ENCODE assay signal across 19 mouse cellular contexts in genomic region chr5:139949363-139949762, GRCm38 (mm10). TPM values are rescaled to one million over a fixed set of nuclear protein-coding genes. Genes with fewer than 3 reads are reported as not detected.
DNase-seq lines count a peak whose midpoint lies in the region; ATAC-seq and TF ChIP-seq lines count a peak whose summit lies in the region.
"Had no signal": no experiment of that assay in that cellular context is flagged by ENCODE, and none has a peak within 500 bp of the region (broad histone marks: within the 10 kb centered on the region; RNA-seq: fewer than 3 reads in every experiment).

No protein-coding gene starts in this region.

- H3K36me3 ChIP-seq in midbrain, embryonic 14.5 days (ENCODE audit: control insufficient read depth, insufficient read depth, low read length), result no peaks in the 10 kb centered on the region
- no peaks in the 10 kb centered on the region for H3K36me3 ChIP-seq in midbrain, embryonic 13.5 days
- no peaks in the 10 kb centered on the region for H3K36me3 ChIP-seq in hindbrain, postnatal 0 days (ENCODE audit: insufficient read depth, low read length)
- H3K36me3 ChIP-seq in neural tube, embryonic 13.5 days, result no peaks in the 10 kb centered on the region
- H3K36me3 ChIP-seq: heart, embryonic 15.5 days; liver, embryonic 12.5 days; lung, embryonic 15.5 days had no signal

- no peak overlapping the region for H3K4me2 ChIP-seq in midbrain, embryonic 14.5 days (ENCODE audit: low read length)
- no peak overlapping the region for H3K4me2 ChIP-seq in midbrain, embryonic 13.5 days (replicated peaks)
- no peak overlapping the region for H3K4me2 ChIP-seq in hindbrain, postnatal 0 days (ENCODE audit: low read depth, low read length)
- no peak overlapping the region for H3K4me2 ChIP-seq in neural tube, embryonic 13.5 days
- H3K4me2 ChIP-seq: heart, embryonic 15.5 days; liver, embryonic 12.5 days; lung, embryonic 15.5 days had no signal

- TF ChIP-seq CTCF in hindbrain, postnatal 0 days (IDR thresholded peaks at IDR 0.05; ENCODE audit: low read depth), result no peak

- no peak overlapping the region for H3K4me3 ChIP-seq in midbrain, embryonic 14.5 days (replicated peaks; ENCODE audit: low read depth, low read length)
- H3K4me3 ChIP-seq in midbrain, embryonic 13.5 days (replicated peaks), result no peak overlapping the region
- H3K4me3 ChIP-seq in hindbrain, postnatal 0 days (ENCODE audit: low read length), result no peak overlapping the region
- H3K4me3 ChIP-seq in neural tube, embryonic 13.5 days, result no peak overlapping the region
- H3K4me3 ChIP-seq: heart, embryonic 15.5 days; left cerebral cortex, adult 2 months; liver, embryonic 12.5 days; lung, embryonic 15.5 days had no signal

- peaks cover 4% of the 10 kb centered on the region for H3K4me1 ChIP-seq in midbrain, embryonic 14.5 days (ENCODE audit: control insufficient read depth, insufficient read depth, low read length)
- peaks cover 24% of the 10 kb centered on the region for H3K4me1 ChIP-seq in midbrain, embryonic 13.5 days (replicated peaks)
- peaks cover 6% of the 10 kb centered on the region; the same call in 1 of the 2 replicates for H3K4me1 ChIP-seq in hindbrain, postnatal 0 days (ENCODE audit: insufficient read depth, low read length)
- peaks cover 38% of the 10 kb centered on the region for H3K4me1 ChIP-seq in neural tube, embryonic 13.5 days (replicated peaks)
- H3K4me1 ChIP-seq: heart, embryonic 15.5 days; liver, embryonic 12.5 days; lung, embryonic 15.5 days had no signal

- no peak overlapping the region for H3K9ac ChIP-seq in midbrain, embryonic 14.5 days (replicated peaks; ENCODE audit: low read length)
- H3K9ac ChIP-seq in midbrain, embryonic 13.5 days (replicated peaks), result no peak overlapping the region
- 0 out of 2 replicates have a peak overlapping the region, but pooled peaks have one; percentile 7 for H3K9ac ChIP-seq in hindbrain, postnatal 0 days (replicated peaks; ENCODE audit: low read length)
- peak overlapping the region; percentile 38; the same call in 1 of the 2 replicates for H3K9ac ChIP-seq in neural tube, embryonic 13.5 days
- H3K9ac ChIP-seq: heart, embryonic 15.5 days; liver, embryonic 12.5 days; lung, embryonic 15.5 days had no signal

- 37% methylated on average over 8 of the region's 8 CpGs for WGBS in midbrain, embryonic 14.5 days
- 58% methylated on average over 8 of the region's 8 CpGs for WGBS in midbrain, embryonic 13.5 days
- 43% methylated on average over 8 of the region's 8 CpGs for WGBS in hindbrain, postnatal 0 days
- 35% methylated on average over 8 of the region's 8 CpGs for WGBS in neural tube, embryonic 13.5 days

- H3K27ac ChIP-seq in midbrain, embryonic 14.5 days (replicated peaks; ENCODE audit: low read depth, low read length), result 0 out of 2 replicates have a peak overlapping the region, but pooled peaks have one; percentile 41
- H3K27ac ChIP-seq in midbrain, embryonic 13.5 days, result no peak overlapping the region
- no peak overlapping the region for H3K27ac ChIP-seq in hindbrain, postnatal 0 days
- H3K27ac ChIP-seq in neural tube, embryonic 13.5 days (replicated peaks), result peak overlapping the region; percentile 70
- H3K27ac ChIP-seq: heart, embryonic 15.5 days; left cerebral cortex, adult 2 months; liver, embryonic 12.5 days; lung, embryonic 15.5 days; stomach, postnatal 0 days had no signal

- DNase-seq in midbrain, embryonic 14.5 days, result peak; percentile 55
- peak; percentile 41 for DNase-seq in embryo, embryonic 11 days
- no peak for DNase-seq in hindbrain, postnatal 0 days (ENCODE audit: low spot score)
- DNase-seq in frontal cortex, postnatal 36 days (ENCODE audit: low spot score in 2 of 2), result no peak
- DNase-seq: cerebellum, postnatal 36 days; kidney, adult 8-10 months; kidney, postnatal 4 days; right cerebral cortex, postnatal 14 days; thymus, postnatal 25 days had no signal

- ATAC-seq in midbrain, embryonic 14.5 days (ENCODE audit: low FRiP score, low TSS enrichment), result no peak
- ATAC-seq in midbrain, embryonic 13.5 days, result no peak
- ATAC-seq in hindbrain, postnatal 0 days, result no peak
- no peak for ATAC-seq in neural tube, embryonic 13.5 days (ENCODE audit: low read depth)
- no peak for ATAC-seq in megakaryocyte-erythroid progenitor cell, adult 5-6 weeks (replicated peaks; ENCODE audit: low FRiP score, low TSS enrichment, poor library complexity, severe bottlenecking)
- ATAC-seq: liver, embryonic 12.5 days; Patski had no signal

- H3K27me3 ChIP-seq in midbrain, embryonic 14.5 days (ENCODE audit: control insufficient read depth, insufficient read depth, low read length), result no peaks in the 10 kb centered on the region
- no peaks in the 10 kb centered on the region for H3K27me3 ChIP-seq in midbrain, embryonic 13.5 days
- no peaks in the 10 kb centered on the region for H3K27me3 ChIP-seq in hindbrain, postnatal 0 days (ENCODE audit: insufficient read depth, low read length)
- no peaks in the 10 kb centered on the region for H3K27me3 ChIP-seq in neural tube, embryonic 13.5 days
- H3K27me3 ChIP-seq: liver, embryonic 12.5 days; lung, embryonic 15.5 days; Patski had no signal

- H3K9me3 ChIP-seq in midbrain, embryonic 14.5 days (ENCODE audit: control insufficient read depth, low read length), result no peaks in the 10 kb centered on the region
- H3K9me3 ChIP-seq in midbrain, embryonic 13.5 days, result no peaks in the 10 kb centered on the region
- H3K9me3 ChIP-seq in hindbrain, postnatal 0 days (ENCODE audit: low read length), result no peaks in the 10 kb centered on the region
- no peaks in the 10 kb centered on the region for H3K9me3 ChIP-seq in neural tube, embryonic 13.5 days
- H3K9me3 ChIP-seq: heart, embryonic 15.5 days; liver, embryonic 12.5 days; lung, embryonic 15.5 days had no signal

RNA-seq across cellular contexts. Expression of gene Elfn1, which starts 41.6 kb away (rescaled TPM):
- polyA plus RNA-seq in midbrain, embryonic 14.5 days (2014; fragmentation: Nextera tagmentation; extraction: Ambion mirVana), result 3.0 and 3.9 TPM in 2 replicates
- 0.80 and 1.1 TPM in 2 replicates for polyA plus RNA-seq in midbrain, embryonic 13.5 days (2015; fragmentation: Nextera tagmentation; extraction: Ambion mirVana)
- 26.0 and 45.1 TPM in 2 replicates for total RNA-seq in hindbrain, postnatal 0 days (2014; rRNA removed)
- polyA plus RNA-seq in hindbrain, postnatal 0 days (2015; fragmentation: Nextera tagmentation; extraction: Ambion mirVana), result 2.3 and 3.3 TPM in 2 replicates
- polyA plus RNA-seq in neural tube, embryonic 13.5 days (2015; fragmentation: Nextera tagmentation; extraction: Ambion mirVana), result 3.3 and 4.0 TPM in 2 replicates
- total RNA-seq in megakaryocyte-erythroid progenitor cell, adult 5-6 weeks (2014; fragmentation: Nextera tagmentation), result 0.13 TPM in 1 of 2 replicates, not detected in the other
- not detected in 2 replicates for total RNA-seq in megakaryocyte-erythroid progenitor cell, adult 5-6 weeks (2017)
- total RNA-seq: granulocyte monocyte progenitor cell, adult 5-6 weeks had no signal

Comparison
In these comparisons a context has a peak if more than half of its experiments do, and no peak if none do; other contexts are left out.
1. H3K27ac ChIP-seq: peak in midbrain, embryonic 14.5 days (single experiment) and neural tube, embryonic 13.5 days (single experiment); none in midbrain, embryonic 13.5 days (single experiment) and hindbrain, postnatal 0 days (single experiment).
2. DNase-seq: peak in midbrain, embryonic 14.5 days (single experiment) and embryo, embryonic 11 days (single experiment); none in hindbrain, postnatal 0 days (single experiment) and frontal cortex, postnatal 36 days (0 of 2).
3. H3K9ac ChIP-seq: peak in hindbrain, postnatal 0 days (single experiment) and neural tube, embryonic 13.5 days (single experiment); none in midbrain, embryonic 14.5 days (single experiment) and midbrain, embryonic 13.5 days (single experiment).